Mouse (Mus musculus): Measurements from ENCODE around the gene Pank1. TPM values are rescaled to one million over a fixed set of nuclear protein-coding genes. Genes with fewer than 3 reads are reported as not detected.

Gene Pank1
- total RNA-seq (2021), result 10 to 100 TPM; 23.8 to 24.0 TPM
- long read RNA-seq, experiment 1, full-length matches to known transcripts, result 23 of 30 reads
- long read RNA-seq, experiment 1, partial matches to known transcripts, result 1 of 30 reads
- long read RNA-seq, experiment 1, other reads (novel, unspliced or antisense), result 6 of 30 reads
- long read RNA-seq, experiment 2, full-length matches to known transcripts, result 24 of 30 reads
- long read RNA-seq, experiment 2, partial matches to known transcripts, result 0 of 30 reads
- long read RNA-seq, experiment 2, other reads (novel, unspliced or antisense), result 6 of 30 reads

GRCm38 (mm10) chr19:34878603-34879541, at the start of gene Pank1:
Gene Pank1, minus strand, starts transcription at chr19:34879455.
- no peak for TF ChIP-seq CTCF (IDR thresholded peaks at IDR 0.05)
- DNase-seq (ENCODE audit: extremely low spot score in 1 of 2, low spot score in 2 of 2), result peak; percentile 81
- H3K4me3 ChIP-seq, result peak within 1 kb of the TSS; percentile 73
- intact Hi-C loops (cut with DNase I), result loop anchor here (1.0 to 2.0 kb wide), 2 partner anchors 42 to 52 kb away; no protein-coding TSS in a partner anchor
- peak within 1 kb of the TSS; percentile 93 for H3K27ac ChIP-seq

- DNase-seq (ENCODE audit: extremely low spot score in 1 of 2, low spot score in 2 of 2), result no peak
- Histone ChIP-seq H3K27ac (no peak overlapping the region), H3K4me3 (peak overlapping the region; percentile 83)
- no peak for TF ChIP-seq CTCF (IDR thresholded peaks at IDR 0.05)
- intact Hi-C loops (cut with DNase I), result loop anchor here (10.0 kb wide), 1 partner anchor 258 kb away; no protein-coding TSS in a partner anchor
Measured at GRCm38 (mm10) chr19:34922603-34922963, 43.3 kb upstream of the Pank1 start.

GRCm38 (mm10) chr19:34921652-34922602, 42.7 kb upstream of the Pank1 start, which contains the start of gene Kif20b:
Gene Kif20b, plus strand, starts transcription at chr19:34922361.
- peak; percentile 87 to 89 for DNase-seq (ENCODE audit: extremely low spot score in 1 of 2, low spot score in 2 of 2)
- no peak; the same call in 1 of the 2 replicates for TF ChIP-seq CTCF (IDR thresholded peaks at IDR 0.05)
- peak within 1 kb of the TSS; percentile 83 for H3K27ac ChIP-seq
- peak within 1 kb of the TSS; percentile 83 for H3K4me3 ChIP-seq
- intact Hi-C loops (cut with DNase I), result loop anchor here (1.0 to 10.0 kb wide), 3 partner anchors 44 to 257 kb away; no protein-coding TSS in a partner anchor

GRCm38 (mm10) chr19:34921253-34921651, 42.0 kb upstream of the Pank1 start:
- Histone ChIP-seq H3K4me3 (peak overlapping the region; percentile 83), H3K27ac (peak overlapping the region; percentile 83)
- DNase-seq (ENCODE audit: extremely low spot score in 1 of 2, low spot score in 2 of 2), result no peak
- intact Hi-C loops (cut with DNase I), result loop anchor here (1.0 to 10.0 kb wide), 3 partner anchors 43 to 256 kb away; no protein-coding TSS in a partner anchor
- no peak; the same call in 1 of the 2 replicates for TF ChIP-seq CTCF (IDR thresholded peaks at IDR 0.05)

- no peak overlapping the region for H3K4me3 ChIP-seq
- no peak for TF ChIP-seq CTCF (IDR thresholded peaks at IDR 0.05)
- intact Hi-C loops (cut with DNase I), result loop anchor here (10.0 kb wide), 1 partner anchor 256 kb away; no protein-coding TSS in a partner anchor
- no peak overlapping the region for H3K27ac ChIP-seq
- DNase-seq (ENCODE audit: extremely low spot score in 1 of 2, low spot score in 2 of 2), result no peak
Measured at GRCm38 (mm10) chr19:34920531-34920930, 41.3 kb upstream of the Pank1 start.

- no peak overlapping the region for H3K4me3 ChIP-seq
- intact Hi-C loops (cut with DNase I), result loop anchor here (10.0 kb wide), 1 partner anchor 255 kb away; no protein-coding TSS in a partner anchor
Measured at GRCm38 (mm10) chr19:34920066-34920465, 40.8 kb upstream of the Pank1 start.

GRCm38 (mm10) chr19:34912366-34912765, 33.1 kb upstream of the Pank1 start:
- Histone ChIP-seq H3K27ac (no peak overlapping the region), H3K4me3 (no peak overlapping the region)
- intact Hi-C loops (cut with DNase I), result no loop called here
- DNase-seq (ENCODE audit: extremely low spot score in 1 of 2, low spot score in 2 of 2), result no peak
- TF ChIP-seq CTCF (IDR thresholded peaks at IDR 0.05), result no peak

More at GRCm38 (mm10) chr19:34920066-34920465, 40.8 kb upstream of the Pank1 start:
- no peak for TF ChIP-seq CTCF (IDR thresholded peaks at IDR 0.05)
- no peak overlapping the region for H3K27ac ChIP-seq
- DNase-seq (ENCODE audit: extremely low spot score in 1 of 2, low spot score in 2 of 2), result no peak

- Histone ChIP-seq H3K27ac (no peak overlapping the region), H3K4me3 (no peak overlapping the region)
- no peak for TF ChIP-seq CTCF (IDR thresholded peaks at IDR 0.05)
- intact Hi-C loops (cut with DNase I), result no loop called here
- DNase-seq (ENCODE audit: extremely low spot score in 1 of 2, low spot score in 2 of 2), result no peak
Measured at GRCm38 (mm10) chr19:34906772-34907171, 27.5 kb upstream of the Pank1 start.

- no peak for TF ChIP-seq CTCF (IDR thresholded peaks at IDR 0.05)
- Histone ChIP-seq H3K27ac (no peak overlapping the region), H3K4me3 (no peak overlapping the region)
- DNase-seq (ENCODE audit: extremely low spot score in 1 of 2, low spot score in 2 of 2), result no peak
- intact Hi-C loops (cut with DNase I), result no loop called here
Measured at GRCm38 (mm10) chr19:34905424-34905823, 26.2 kb upstream of the Pank1 start.

- no peak overlapping the region for H3K4me3 ChIP-seq
- no peak for TF ChIP-seq CTCF (IDR thresholded peaks at IDR 0.05)
- no peak for DNase-seq (ENCODE audit: extremely low spot score in 1 of 2, low spot score in 2 of 2)
- no peak overlapping the region for H3K27ac ChIP-seq
- intact Hi-C loops (cut with DNase I), result no loop called here
Measured at GRCm38 (mm10) chr19:34904032-34904431, 24.8 kb upstream of the Pank1 start.

GRCm38 (mm10) chr19:34901735-34902134, 22.5 kb upstream of the Pank1 start:
- H3K4me3 ChIP-seq, result no peak overlapping the region
- DNase-seq (ENCODE audit: extremely low spot score in 1 of 2, low spot score in 2 of 2), result no peak
- intact Hi-C loops (cut with DNase I), result no loop called here
- H3K27ac ChIP-seq, result no peak overlapping the region
- TF ChIP-seq CTCF (IDR thresholded peaks at IDR 0.05), result no peak

All from left cerebral cortex, adult 2 months (tissue).